Mouse (Mus musculus) megakaryocyte, embryonic 14.5 days (primary cell): Measurements from ENCODE around the gene Lag3. TPM values are rescaled to one million over a fixed set of nuclear protein-coding genes. Genes with fewer than 3 reads are reported as not detected.

Experiments
- H3K27me3 ChIP-seq: replicated peaks from 2 replicates; pipeline ENCODE3; 2012; ENCODE audit warnings: inconsistent platforms
- H3K36me3 ChIP-seq: replicated peaks from 2 replicates; pipeline ENCODE3; 2012; ENCODE audit warnings: low read length, inconsistent platforms, mixed read lengths
- H3K4me1 ChIP-seq: 2 replicates; pipeline ENCODE4 v1.6.1; 2012; ENCODE audit warnings: inconsistent platforms
- H3K4me3 ChIP-seq: replicated peaks from 2 replicates; pipeline ENCODE3; 2012; ENCODE audit warnings: moderate library complexity, mild to moderate bottlenecking, inconsistent platforms
- H3K9me3 ChIP-seq: 2 replicates; pipeline ENCODE4 v1.6.1; 2012; ENCODE audit warnings: inconsistent platforms
- FLI1 ChIP-seq: IDR thresholded peaks from 2 replicates; pipeline ENCODE4 v1.6.1; 2012; ENCODE audit warnings: low read length, inconsistent platforms, mixed read lengths
- GATA1 ChIP-seq: IDR thresholded peaks from 3 replicates; pipeline ENCODE4 v1.6.1; 2012; ENCODE audit warnings: mixed read lengths, low read length, inconsistent platforms, borderline replicate concordance
- polyA plus RNA-seq: library from polyadenylated mRNA; stranded (reverse); fragments of >175 nt; gene quantifications from 2 replicates; pipeline ENCODE4 v1.2.3, GENCODE M21; 2012; ENCODE audit warnings: low replicate concordance; ENCODE audit not compliant: insufficient read depth

Gene Lag3
- polyA plus RNA-seq, result 0.62 TPM in 1 of 2 replicates, not detected in the other

DNA sequence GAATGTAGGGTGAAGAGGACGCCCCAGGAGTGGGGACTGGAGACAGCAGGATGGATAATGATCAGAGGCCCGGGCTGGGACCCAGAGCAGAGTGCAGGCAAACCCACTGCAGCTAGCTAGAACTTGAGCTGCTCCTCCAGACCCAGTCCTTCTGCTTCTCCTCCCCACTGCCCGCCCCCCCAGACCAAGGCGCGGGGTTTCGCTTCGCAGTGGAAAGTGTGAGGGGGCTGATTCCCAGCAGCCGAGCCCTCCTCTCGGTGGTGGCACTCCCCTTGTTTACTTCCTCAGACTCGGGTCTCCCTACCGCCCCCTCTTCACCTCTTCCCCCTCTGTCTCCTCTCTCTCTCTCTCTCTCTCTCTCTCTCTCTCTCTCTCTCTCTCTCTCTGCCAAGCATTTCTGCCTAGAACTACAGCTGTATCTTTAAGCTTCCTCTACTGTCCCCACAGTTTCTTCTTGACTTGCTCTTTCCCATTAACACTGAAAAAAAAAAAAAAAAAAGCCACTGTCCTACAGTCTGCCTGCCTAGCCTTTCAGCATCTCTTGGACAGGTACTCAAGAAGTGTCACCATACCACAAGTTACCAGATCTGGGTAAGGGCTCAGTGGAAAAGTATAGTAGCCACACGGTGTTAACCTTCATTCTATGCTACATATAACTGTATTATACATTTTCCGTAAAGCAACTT lies at the start of gene Lag3:
Lag3 (minus strand) TSS at position 173 of the 686 bp plus-strand sequence.
- TF ChIP-seq GATA1 (no peak), FLI1 (no peak)
- peaks cover 76% of the 10 kb centered on the region for H3K27me3 ChIP-seq
- no peaks in the 10 kb centered on the region for H3K9me3 ChIP-seq
- peak within 1 kb of the TSS; percentile 53 for H3K4me3 ChIP-seq
- H3K36me3 ChIP-seq, result no peaks in the 10 kb centered on the region
- H3K4me1 ChIP-seq, result peaks cover 61% of the 10 kb centered on the region

DNA sequence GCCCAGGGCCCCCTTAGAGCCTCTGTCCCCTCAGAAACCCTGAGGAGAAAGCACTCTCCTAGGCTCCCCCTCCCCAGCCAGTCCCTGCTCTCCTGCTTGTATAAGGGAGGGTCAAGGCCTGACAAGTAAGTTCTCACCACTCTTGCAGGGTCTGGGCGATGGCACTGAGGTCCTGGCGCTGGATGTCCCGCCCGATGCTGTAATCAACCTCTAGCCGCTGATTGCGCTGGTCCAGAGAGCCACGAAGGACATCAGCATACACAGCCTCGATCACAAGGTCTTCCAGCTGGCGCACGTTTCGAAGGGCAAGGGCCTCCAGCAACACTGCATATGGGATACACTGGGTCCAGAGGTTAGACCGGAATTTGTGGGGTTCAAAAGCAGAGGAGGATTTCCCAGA lies 49.5 kb upstream of the Lag3 start:
- no peaks in the 10 kb centered on the region for H3K27me3 ChIP-seq
- H3K4me1 ChIP-seq, result peaks cover 51% of the 10 kb centered on the region
- no peaks in the 10 kb centered on the region for H3K9me3 ChIP-seq
- no peak for TF ChIP-seq FLI1
- no peak for TF ChIP-seq GATA1
- no peak overlapping the region for H3K4me3 ChIP-seq
- peaks cover 74% of the 10 kb centered on the region for H3K36me3 ChIP-seq

DNA sequence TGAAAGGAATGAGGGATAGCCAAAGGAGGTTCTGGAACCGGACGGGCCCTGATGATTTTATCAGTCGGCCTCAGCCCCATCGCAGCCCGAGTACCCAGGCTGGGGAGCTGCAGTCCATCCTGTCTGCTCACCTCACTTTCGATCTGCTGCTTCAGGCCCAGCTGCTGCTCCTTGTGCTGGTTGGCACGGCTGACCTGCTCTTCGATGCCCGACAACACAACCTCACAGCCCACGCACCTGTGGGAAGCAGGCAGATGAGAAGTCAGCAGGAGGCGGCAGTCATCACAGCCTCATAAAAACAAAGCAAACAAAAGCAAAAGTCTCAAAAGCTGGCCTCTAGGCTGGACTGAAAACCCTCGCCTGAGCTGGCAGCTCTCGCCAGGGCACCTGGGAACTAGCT lies 48.5 kb upstream of the Lag3 start:
- H3K9me3 ChIP-seq, result no peaks in the 10 kb centered on the region
- no peak for TF ChIP-seq FLI1
- no peak for TF ChIP-seq GATA1
- peaks cover 85% of the 10 kb centered on the region for H3K36me3 ChIP-seq
- peaks cover 48% of the 10 kb centered on the region for H3K4me1 ChIP-seq
- peak overlapping the region; percentile 18 for H3K4me3 ChIP-seq
- H3K27me3 ChIP-seq, result no peaks in the 10 kb centered on the region

DNA sequence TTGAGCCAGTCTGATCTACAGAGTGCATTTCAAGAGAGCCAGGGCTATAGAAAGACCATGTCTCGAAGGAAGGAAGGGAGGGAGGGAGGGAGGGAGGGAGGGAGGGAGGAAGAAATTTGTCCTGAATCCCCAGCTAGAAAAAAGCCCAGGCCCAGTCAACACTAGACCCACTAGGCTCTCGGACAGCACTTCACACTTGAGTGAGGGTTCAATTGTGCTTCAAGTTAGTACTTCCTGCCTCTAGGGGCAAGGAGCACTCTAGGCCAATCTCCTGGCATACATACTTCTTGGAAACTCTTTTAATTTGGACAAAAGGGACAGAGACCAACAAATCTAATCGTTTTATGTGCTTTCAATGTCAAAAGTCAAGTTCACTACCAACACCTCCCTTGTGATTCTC lies 46.6 kb upstream of the Lag3 start:
- no peak overlapping the region for H3K4me3 ChIP-seq
- peaks cover 34% of the 10 kb centered on the region for H3K4me1 ChIP-seq
- H3K27me3 ChIP-seq, result no peaks in the 10 kb centered on the region
- TF ChIP-seq GATA1 (no peak), FLI1 (no peak)
- H3K36me3 ChIP-seq, result peaks cover 96% of the 10 kb centered on the region
- peaks cover 10% of the 10 kb centered on the region for H3K9me3 ChIP-seq

DNA sequence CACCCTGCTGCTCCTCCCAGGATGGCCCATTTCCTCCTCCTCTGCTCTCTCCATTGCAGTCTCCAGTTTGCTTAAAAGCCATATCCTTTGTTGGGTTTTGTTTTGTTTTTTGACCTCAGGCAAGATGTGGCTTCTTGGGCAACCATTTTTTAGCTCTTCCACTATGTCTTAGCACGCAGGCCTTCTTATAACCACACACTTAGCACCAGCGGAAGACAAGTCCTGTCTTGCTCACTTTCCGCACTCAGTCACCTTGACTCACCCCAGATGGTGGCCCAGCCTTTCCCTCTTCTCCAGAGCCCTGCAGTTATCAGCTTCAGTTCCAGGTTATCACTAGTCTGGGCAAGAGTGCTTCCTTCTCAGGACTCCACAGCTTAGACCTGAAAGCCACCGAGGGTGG lies 43.7 kb upstream of the Lag3 start:
- peaks cover 12% of the 10 kb centered on the region for H3K4me1 ChIP-seq
- no peak for TF ChIP-seq GATA1
- TF ChIP-seq FLI1, result no peak
- peaks cover 77% of the 10 kb centered on the region for H3K36me3 ChIP-seq

DNA sequence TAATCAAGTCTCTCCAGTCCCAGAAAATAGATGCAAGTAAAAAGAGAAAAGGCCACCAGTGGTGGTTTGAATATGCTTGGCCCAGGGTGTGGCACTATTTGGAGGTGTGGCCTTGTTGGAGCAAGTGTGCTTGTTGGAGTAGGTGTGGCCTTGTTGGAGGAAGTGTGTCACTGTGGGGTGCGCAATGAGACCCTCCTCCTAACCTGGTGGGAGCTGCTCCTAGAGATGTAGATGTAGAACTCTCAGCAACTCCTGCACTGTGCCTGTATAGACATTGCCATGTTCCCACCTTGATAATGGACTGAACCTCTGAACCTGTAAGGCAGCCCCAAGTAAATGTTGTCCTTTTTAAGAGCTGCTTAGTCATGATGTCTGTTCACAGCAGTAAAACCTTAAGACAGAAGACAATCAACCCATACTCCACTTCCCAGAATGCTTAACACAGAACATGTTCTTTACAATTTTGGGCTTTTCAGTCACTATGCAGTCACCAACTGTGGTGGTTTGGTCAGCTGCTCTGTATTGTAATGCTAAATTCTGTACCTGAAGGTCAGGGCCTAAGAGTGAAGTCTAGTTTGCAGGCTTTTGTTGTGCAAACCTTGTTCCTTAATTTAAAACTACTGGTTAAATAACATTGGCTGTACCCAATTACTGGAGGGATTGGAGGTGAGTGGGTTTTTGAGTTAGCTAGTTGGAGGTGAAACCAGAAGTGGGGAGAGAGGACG lies 42.6 kb upstream of the Lag3 start:
- H3K4me1 ChIP-seq, result peaks cover 10% of the 10 kb centered on the region
- H3K27me3 ChIP-seq, result no peaks in the 10 kb centered on the region
- peaks cover 66% of the 10 kb centered on the region for H3K36me3 ChIP-seq
- no peak overlapping the region for H3K4me3 ChIP-seq
- peaks cover 30% of the 10 kb centered on the region for H3K9me3 ChIP-seq
- TF ChIP-seq GATA1 (no peak), FLI1 (no peak)

More for the DNA sequence above, 43.7 kb upstream of the Lag3 start:
- Histone ChIP-seq H3K4me3 (no peak overlapping the region), H3K9me3 (peaks cover 30% of the 10 kb centered on the region), H3K27me3 (no peaks in the 10 kb centered on the region)

DNA sequence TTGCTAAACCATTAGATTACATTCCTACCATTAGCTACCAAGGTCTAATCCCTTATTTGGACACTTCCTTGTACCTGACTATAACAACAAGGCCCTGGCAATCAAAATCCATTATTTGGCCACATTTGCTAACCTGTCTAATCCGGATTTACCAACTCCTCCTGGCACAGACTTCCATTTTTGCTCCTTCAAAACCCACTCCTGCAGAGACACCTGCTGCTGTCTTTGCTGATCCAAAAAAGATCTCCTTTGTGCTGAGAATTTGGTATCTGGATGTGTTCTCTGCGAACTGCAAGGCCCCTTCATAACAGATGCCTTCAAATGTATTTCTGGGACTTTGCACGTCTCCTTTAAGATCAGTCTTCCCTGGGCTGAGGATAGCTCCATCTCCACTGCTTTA lies 32.0 kb upstream of the Lag3 start:
- Histone ChIP-seq H3K4me1 (peaks cover 3% of the 10 kb centered on the region; the same call in 1 of the 2 replicates), H3K9me3 (0 out of 2 replicates have a peak, but pooled peaks cover 3% of the 10 kb centered on the region), H3K36me3 (peaks cover 11% of the 10 kb centered on the region), H3K27me3 (peaks cover 2% of the 10 kb centered on the region), H3K4me3 (no peak overlapping the region)
- TF ChIP-seq GATA1 (no peak), FLI1 (no peak)

DNA sequence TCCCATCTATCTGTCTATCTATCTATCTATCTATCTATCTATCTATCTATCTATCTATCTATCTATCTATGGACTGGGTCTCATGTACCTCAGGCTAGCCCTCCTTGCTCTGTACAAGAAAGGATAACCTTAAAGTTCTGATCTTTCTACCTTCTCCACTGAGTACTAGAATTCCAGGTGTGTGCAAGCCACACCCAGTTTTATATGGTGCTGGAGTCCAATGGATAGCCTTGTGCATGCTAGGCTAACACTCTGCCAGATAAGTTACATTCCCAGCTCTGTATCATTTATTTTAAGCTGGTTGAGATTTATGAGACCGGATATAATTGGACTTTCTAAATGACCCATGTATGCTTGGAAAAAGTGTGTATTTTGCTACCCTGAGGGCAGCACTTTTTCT lies 30.2 kb upstream of the Lag3 start:
- Histone ChIP-seq H3K4me1 (peaks cover 3% of the 10 kb centered on the region; the same call in 1 of the 2 replicates), H3K9me3 (0 out of 2 replicates have a peak, but pooled peaks cover 3% of the 10 kb centered on the region), H3K36me3 (peaks cover 29% of the 10 kb centered on the region), H3K4me3 (no peak overlapping the region), H3K27me3 (peaks cover 2% of the 10 kb centered on the region)
- TF ChIP-seq FLI1 (no peak), GATA1 (no peak)

DNA sequence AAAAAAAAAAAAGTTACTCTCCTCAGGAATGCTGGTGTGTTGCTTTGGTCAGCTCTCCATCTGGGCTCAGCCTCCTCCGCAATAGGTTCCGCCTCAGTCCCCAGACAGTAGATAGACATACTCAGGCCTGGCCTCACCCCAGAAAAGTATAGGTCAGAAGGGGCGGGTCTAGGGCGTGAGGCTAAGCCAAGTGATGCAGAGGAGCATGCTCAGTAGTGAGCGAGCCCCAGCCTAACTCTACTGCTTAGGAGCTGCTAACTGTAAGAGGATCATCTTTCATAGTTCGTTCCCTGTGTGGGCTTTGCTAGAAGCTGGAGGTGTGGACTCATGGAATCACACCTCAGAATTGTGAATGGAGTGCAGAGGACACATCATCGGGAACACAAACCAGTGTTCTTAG lies 27.0 kb upstream of the Lag3 start:
- TF ChIP-seq FLI1, result no peak
- TF ChIP-seq GATA1, result no peak
- H3K36me3 ChIP-seq, result peaks cover 60% of the 10 kb centered on the region
- peaks cover 2% of the 10 kb centered on the region for H3K27me3 ChIP-seq

DNA sequence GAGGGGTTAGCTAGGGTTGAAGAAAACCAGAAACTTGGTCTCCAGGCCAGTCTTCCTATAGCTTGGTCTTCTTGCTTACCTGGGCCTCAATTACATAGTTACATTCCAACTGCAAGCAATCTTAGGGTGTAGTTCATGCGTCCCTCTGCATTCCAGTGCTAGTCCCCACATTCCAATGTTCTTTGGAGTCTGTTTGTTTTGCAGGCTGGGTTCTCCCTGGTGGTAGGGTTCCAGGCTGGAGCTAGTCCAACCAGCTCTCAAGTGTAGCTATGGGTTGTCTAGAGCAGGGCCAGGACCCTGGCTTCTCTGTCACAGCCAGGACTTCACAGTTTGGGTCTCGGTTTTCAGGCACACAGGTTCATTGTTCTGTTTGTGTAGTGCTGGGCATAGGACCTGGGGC lies 26.0 kb upstream of the Lag3 start:
- Histone ChIP-seq H3K36me3 (peaks cover 68% of the 10 kb centered on the region), H3K4me1 (peaks cover 21% of the 10 kb centered on the region), H3K9me3 (no peaks in the 10 kb centered on the region), H3K4me3 (no peak overlapping the region), H3K27me3 (no peaks in the 10 kb centered on the region)
- no peak for TF ChIP-seq FLI1
- TF ChIP-seq GATA1, result no peak

More for the DNA sequence above, 27.0 kb upstream of the Lag3 start:
- Histone ChIP-seq H3K4me3 (no peak overlapping the region), H3K4me1 (peaks cover 17% of the 10 kb centered on the region), H3K9me3 (0 out of 2 replicates have a peak, but pooled peaks cover 3% of the 10 kb centered on the region)
